Mouse (Mus musculus) liver, embryonic 16.5 days (tissue): ENCODE measurements around the gene Myh7b. TPM values are rescaled to one million over a fixed set of nuclear protein-coding genes. Genes with fewer than 3 reads are reported as not detected.

ENCODE experiments used
- ATAC-seq: fragments of 200-750 bp; cut with Nextera tagmentation; 2 replicates; pipeline ENCODE4 v1.8.0; 2017; ENCODE audit warnings: low read depth, mild to moderate bottlenecking, moderate number of reproducible peaks, moderate library complexity
- H3K27ac ChIP-seq: fragments of 300-500 bp; sonication (generic); 2 replicates; pipeline ENCODE4 v1.5.1; 2014; ENCODE audit warnings: mild to moderate bottlenecking, low read length
- H3K27me3 ChIP-seq: fragments of 300-500 bp; sonication (generic); 2 replicates; pipeline ENCODE4 v1.6.1; 2014; ENCODE audit warnings: low read depth, low read length, mixed read lengths; ENCODE audit not compliant: control insufficient read depth, insufficient read depth
- H3K36me3 ChIP-seq: fragments of 300-500 bp; sonication (generic); 2 replicates; pipeline ENCODE4 v1.6.1; 2014; ENCODE audit warnings: mild to moderate bottlenecking; ENCODE audit not compliant: control insufficient read depth, insufficient read depth
- H3K4me1 ChIP-seq: fragments of 300-500 bp; sonication (generic); 2 replicates; pipeline ENCODE4 v1.6.1; 2014; ENCODE audit warnings: low read depth, low read length, mixed read lengths; ENCODE audit not compliant: control insufficient read depth
- H3K4me2 ChIP-seq: fragments of 300-500 bp; sonication (generic); 2 replicates; pipeline ENCODE4 v1.6.1; 2014; ENCODE audit warnings: low read depth, low read length, mixed read lengths
- H3K4me3 ChIP-seq: fragments of 300-500 bp; sonication (generic); 2 replicates; pipeline ENCODE4 v1.5.1; 2014; ENCODE audit warnings: low read depth, mild to moderate bottlenecking, low read length
- H3K9ac ChIP-seq: fragments of 300-500 bp; sonication (generic); 2 replicates; pipeline ENCODE4 v1.6.1; 2014; ENCODE audit warnings: low read depth, low read length
- H3K9me3 ChIP-seq: fragments of 300-500 bp; sonication (generic); replicated peaks from 2 replicates; pipeline ENCODE4 v1.6.1; 2016; ENCODE audit warnings: low read length; ENCODE audit not compliant: control insufficient read depth
- WGBS: fragments of 180-500 bp; shearing (Covaris S2); extraction: QIAGEN DNeasy Blood & Tissue Kit; methylation state at CpG from one replicate; pipeline ENCODE4 v1.1.7; 2014; ENCODE audit not compliant: insufficient replicate concordance; 5-methylcytosine and 5-hydroxymethylcytosine counted together
- polyA plus RNA-seq: library from polyadenylated mRNA; unstranded; fragments of >200 nt; fragmentation: Nextera tagmentation; extraction: Ambion mirVana; gene quantifications from 2 replicates; pipeline ENCODE4 v1.2.1, GENCODE M21; 2015

Gene Myh7b
- polyA plus RNA-seq: 0.94 and 1.7 TPM in 2 replicates

DNA sequence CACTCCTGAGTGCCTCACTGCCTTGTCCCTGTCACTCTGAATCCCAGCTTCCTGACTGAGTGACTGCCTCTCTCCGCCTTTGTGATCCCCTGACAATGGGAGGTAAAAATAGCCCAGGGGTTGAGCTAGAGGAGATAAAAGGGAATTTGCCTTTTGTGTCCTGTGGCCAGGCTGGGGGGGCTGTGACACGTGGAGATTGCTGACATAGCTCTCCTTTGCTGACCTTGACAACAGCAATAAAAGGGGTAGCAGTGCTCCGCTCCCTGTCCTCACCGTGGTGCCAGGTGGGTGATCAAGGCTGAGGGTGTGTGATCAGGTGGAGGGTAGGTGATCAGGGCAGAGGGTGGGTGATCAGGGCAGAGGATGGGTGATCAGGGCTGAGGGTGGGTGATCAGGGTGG lies at the start of gene Myh7b:
Gene Myh7b (plus strand): TSS at position 235 of the 400 bp plus-strand sequence.
- H3K27me3 ChIP-seq: no peaks in the 10 kb centered on the region
- H3K9me3 ChIP-seq: no peaks in the 10 kb centered on the region
- peaks cover 53% of the 10 kb centered on the region for H3K4me1 ChIP-seq
- no peak for ATAC-seq
- H3K9ac ChIP-seq: peak within 1 kb of the TSS; percentile 12
- no peak within 1 kb of the TSS for H3K4me3 ChIP-seq
- no peaks in the 10 kb centered on the region for H3K36me3 ChIP-seq
- 46% methylated on average over 4 of the region's 4 CpGs for WGBS
- peak within 1 kb of the TSS; percentile 39; the same call in 1 of the 2 replicates for H3K27ac ChIP-seq
- 0 out of 2 replicates have a peak within 1 kb of the TSS, but pooled peaks have one; percentile 83 for H3K4me2 ChIP-seq

DNA sequence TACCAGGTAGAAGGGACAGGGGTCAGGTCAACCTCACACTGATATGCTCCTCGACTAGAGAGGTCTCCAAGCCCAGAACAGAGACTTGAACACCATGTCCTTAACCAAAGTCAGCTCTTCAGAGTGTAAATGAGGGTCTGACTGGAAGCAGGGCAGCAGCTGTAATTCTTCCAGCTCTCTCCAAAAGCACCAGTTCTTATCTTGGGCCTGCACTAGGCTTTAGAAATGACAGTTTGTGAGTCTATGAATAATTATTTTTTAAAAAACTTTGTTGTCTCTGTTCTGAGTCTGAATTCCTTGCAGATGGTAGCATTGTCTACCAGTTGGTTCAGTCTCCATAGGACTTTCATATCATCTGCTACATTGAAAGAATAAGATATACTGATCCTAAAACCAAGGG lies 48.8 kb upstream of the Myh7b start:
- no peaks in the 10 kb centered on the region for H3K4me1 ChIP-seq
- H3K27ac ChIP-seq: no peak overlapping the region
- H3K27me3 ChIP-seq: no peaks in the 10 kb centered on the region
- H3K36me3 ChIP-seq: peaks cover 30% of the 10 kb centered on the region
- no peaks in the 10 kb centered on the region for H3K9me3 ChIP-seq
- H3K4me3 ChIP-seq: no peak overlapping the region
- no peak overlapping the region for H3K4me2 ChIP-seq
- 29% methylated on average over 1 of the region's 1 CpGs for WGBS
- no peak for ATAC-seq
- no peak overlapping the region for H3K9ac ChIP-seq

DNA sequence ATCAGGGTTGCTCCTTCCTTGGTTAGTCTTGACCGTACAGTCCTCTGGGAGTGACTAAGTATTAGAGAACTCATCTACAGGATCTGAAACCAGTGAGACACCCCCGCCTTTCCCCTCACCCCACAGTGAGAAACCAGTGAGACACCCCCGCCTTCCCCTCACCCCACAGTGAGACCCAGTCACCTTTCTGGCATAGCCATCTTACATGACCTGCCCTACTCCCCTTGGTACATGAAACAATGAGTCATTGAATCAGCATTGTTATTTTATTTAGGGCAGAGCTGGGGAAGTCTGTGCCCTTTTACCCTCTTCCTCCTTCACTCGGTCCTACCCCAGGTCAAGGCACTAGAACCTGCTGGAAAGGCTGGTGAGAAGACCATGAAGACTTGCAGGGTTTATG lies 48.1 kb upstream of the Myh7b start:
- Histone ChIP-seq H3K9me3 (no peaks in the 10 kb centered on the region), H3K4me1 (no peaks in the 10 kb centered on the region), H3K27me3 (no peaks in the 10 kb centered on the region), H3K4me3 (no peak overlapping the region), H3K27ac (no peak overlapping the region), H3K9ac (no peak overlapping the region), H3K36me3 (peaks cover 34% of the 10 kb centered on the region), H3K4me2 (no peak overlapping the region)
- no peak for ATAC-seq
- 65% methylated on average over 4 of the region's 4 CpGs for WGBS

DNA sequence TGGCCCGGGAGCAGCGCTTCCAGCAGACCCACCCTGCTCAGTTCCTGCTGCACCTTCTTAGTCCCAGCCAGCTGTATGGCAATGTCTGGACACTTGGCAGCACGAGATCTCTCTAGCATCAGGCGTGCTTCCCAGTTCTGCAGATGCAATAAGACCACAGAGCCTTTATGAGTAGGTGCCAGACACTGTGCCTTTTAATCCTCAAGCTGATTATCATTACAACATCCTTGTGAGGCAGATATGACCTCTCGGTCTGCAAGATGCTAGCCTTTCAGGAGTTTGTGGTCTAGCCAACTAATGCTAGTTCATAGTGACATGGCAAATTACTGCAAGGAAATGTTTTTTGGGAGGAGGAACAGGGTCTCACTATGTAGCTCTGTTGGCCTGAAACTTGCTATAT lies 43.3 kb upstream of the Myh7b start:
- Histone ChIP-seq H3K36me3 (peaks cover 26% of the 10 kb centered on the region), H3K4me1 (no peaks in the 10 kb centered on the region), H3K27ac (no peak overlapping the region)

DNA sequence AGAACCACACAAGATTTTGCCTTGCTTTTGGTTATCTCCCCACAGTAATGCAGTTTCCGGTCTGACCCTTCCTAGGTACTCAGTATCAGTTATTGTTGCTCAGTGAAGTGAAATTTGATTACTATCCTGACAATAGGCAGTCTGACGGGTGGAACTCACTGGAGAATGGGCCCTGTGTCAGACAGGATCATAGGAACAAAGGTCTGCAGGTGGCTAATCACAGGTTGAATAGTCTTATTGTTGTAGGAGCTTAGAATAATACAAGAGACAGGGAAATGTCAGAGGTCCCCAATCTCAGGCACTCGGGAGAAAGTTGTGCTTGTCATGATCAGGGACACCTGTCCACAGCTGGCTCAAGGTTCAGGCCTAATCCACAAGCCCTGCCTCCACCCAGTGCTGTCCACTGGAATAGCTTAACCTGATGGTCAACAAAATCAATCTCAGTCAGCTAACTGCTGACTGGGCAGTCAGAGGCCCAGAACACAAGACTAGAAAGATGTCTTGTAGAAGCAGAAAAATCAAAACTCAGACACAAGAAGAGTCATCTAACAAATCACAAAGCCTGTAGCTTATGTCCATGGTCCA lies 41.7 kb upstream of the Myh7b start:
- Histone ChIP-seq H3K4me2 (no peak overlapping the region), H3K27me3 (no peaks in the 10 kb centered on the region), H3K9ac (no peak overlapping the region), H3K36me3 (peaks cover 17% of the 10 kb centered on the region), H3K27ac (no peak overlapping the region), H3K9me3 (no peaks in the 10 kb centered on the region), H3K4me1 (no peaks in the 10 kb centered on the region), H3K4me3 (no peak overlapping the region)
- 43% methylated on average over 3 of the region's 3 CpGs for WGBS
- no peak for ATAC-seq

More for the DNA sequence above, 43.3 kb upstream of the Myh7b start:
- Histone ChIP-seq H3K9ac (no peak overlapping the region), H3K9me3 (no peaks in the 10 kb centered on the region), H3K4me2 (no peak overlapping the region), H3K27me3 (no peaks in the 10 kb centered on the region), H3K4me3 (no peak overlapping the region)
- 59% methylated on average over 5 of the region's 5 CpGs for WGBS
- ATAC-seq: no peak

DNA sequence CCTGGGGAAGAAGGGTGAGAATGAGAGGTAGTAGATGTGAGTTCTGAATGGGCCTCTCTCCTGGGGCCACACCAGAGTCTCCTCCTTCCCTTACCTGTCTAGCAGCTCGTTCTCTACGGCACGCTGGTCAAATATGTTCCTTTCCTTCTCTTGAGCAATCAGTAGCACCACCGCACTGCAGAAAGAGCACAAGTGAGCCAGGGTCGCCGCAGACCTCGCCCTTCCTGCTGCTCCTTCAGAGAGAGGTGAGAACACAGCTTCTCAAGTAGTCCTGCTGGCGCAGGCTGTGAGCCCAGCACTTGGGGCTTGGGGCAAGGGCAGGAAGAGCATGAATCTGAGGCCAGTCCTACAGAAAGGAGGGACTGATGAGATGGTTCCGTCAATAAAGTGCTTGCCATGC lies 38.0 kb upstream of the Myh7b start:
- no peaks in the 10 kb centered on the region for H3K27me3 ChIP-seq
- WGBS: 80% methylated on average over 9 of the region's 9 CpGs
- H3K36me3 ChIP-seq: peaks cover 20% of the 10 kb centered on the region
- H3K9me3 ChIP-seq: no peaks in the 10 kb centered on the region
- H3K4me3 ChIP-seq: no peak overlapping the region
- no peak for ATAC-seq
- H3K27ac ChIP-seq: no peak overlapping the region
- H3K4me1 ChIP-seq: no peaks in the 10 kb centered on the region
- no peak overlapping the region for H3K9ac ChIP-seq
- no peak overlapping the region for H3K4me2 ChIP-seq

DNA sequence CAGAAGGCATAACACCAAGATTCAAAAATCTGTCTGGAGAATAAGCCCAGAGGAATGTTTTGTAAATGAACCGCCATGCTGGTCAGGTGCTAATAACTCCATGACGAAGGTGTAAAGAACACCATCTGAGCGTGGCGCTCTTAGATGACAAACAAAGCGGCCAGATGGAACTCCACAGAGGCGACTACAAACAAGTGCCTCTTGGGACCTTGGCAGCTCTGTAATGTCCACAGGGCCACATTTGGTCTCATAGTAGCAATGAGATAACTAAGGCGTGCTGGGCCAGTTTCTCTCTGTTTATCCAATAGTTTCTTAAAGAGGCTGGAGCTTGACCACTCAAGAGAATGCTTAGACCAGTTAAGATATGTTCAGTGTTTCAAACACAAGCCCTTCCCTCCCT lies 37.0 kb upstream of the Myh7b start:
- Histone ChIP-seq H3K27me3 (no peaks in the 10 kb centered on the region), H3K4me2 (no peak overlapping the region), H3K9me3 (no peaks in the 10 kb centered on the region), H3K4me1 (no peaks in the 10 kb centered on the region), H3K27ac (no peak overlapping the region), H3K4me3 (no peak overlapping the region), H3K9ac (no peak overlapping the region), H3K36me3 (peaks cover 23% of the 10 kb centered on the region)
- WGBS: 86% methylated on average over 7 of the region's 7 CpGs
- ATAC-seq: no peak

DNA sequence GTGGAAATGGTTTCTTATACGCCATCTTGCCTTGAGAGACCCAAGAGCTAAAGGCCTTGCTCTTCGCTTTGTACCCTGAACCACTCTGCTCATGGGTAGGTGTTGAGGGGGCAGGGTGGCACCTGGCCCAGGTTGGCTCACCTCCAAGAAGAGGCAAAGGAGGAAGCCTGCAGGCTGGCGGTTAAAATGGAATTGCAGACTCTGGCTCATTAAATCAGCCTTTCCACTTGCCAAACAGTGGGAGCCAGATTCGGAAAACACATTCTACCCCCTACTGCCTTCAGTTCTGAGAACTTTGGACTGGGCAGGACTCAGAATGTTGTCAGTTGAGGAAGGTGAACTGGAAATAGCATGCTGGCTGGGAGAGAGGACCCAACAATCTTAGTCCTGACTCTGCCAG lies 36.3 kb upstream of the Myh7b start:
- Histone ChIP-seq H3K4me1 (no peaks in the 10 kb centered on the region), H3K27me3 (no peaks in the 10 kb centered on the region), H3K4me2 (no peak overlapping the region), H3K36me3 (peaks cover 23% of the 10 kb centered on the region), H3K27ac (no peak overlapping the region), H3K9me3 (no peaks in the 10 kb centered on the region), H3K9ac (no peak overlapping the region), H3K4me3 (no peak overlapping the region)
- WGBS: 82% methylated on average over 4 of the region's 4 CpGs
- ATAC-seq: no peak

DNA sequence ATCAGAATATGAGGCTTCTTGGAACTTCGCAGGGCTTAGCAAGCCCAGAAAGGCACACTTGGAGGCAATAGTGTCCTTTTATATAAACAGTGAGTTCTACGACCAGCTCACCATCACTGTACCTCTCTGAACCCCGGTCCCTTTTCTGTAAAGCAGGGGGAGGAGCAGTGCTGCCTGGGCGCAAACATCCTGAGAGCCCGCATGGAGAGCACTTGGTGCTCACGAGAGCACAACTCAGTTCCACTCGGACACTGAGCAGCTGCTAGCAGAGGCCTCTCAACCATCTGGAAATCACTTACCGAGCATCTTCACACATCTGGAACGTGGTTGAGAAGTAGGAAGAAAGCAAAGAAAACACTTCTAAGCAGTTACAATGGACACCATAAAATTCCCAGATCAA lies 34.4 kb upstream of the Myh7b start:
- H3K9ac ChIP-seq: no peak overlapping the region
- no peak overlapping the region for H3K4me3 ChIP-seq
- no peaks in the 10 kb centered on the region for H3K4me1 ChIP-seq
- H3K27me3 ChIP-seq: no peaks in the 10 kb centered on the region
- no peak for ATAC-seq
- H3K9me3 ChIP-seq: no peaks in the 10 kb centered on the region
- 89% methylated on average over 9 of the region's 9 CpGs for WGBS
- no peak overlapping the region for H3K4me2 ChIP-seq
- no peak overlapping the region for H3K27ac ChIP-seq
- peaks cover 27% of the 10 kb centered on the region for H3K36me3 ChIP-seq
